Mouse (Mus musculus) CH12F3 (cell line): ENCODE data around the gene Cmah.

Source experiments
- in situ Hi-C: fragments of 300-500 bp; cut with MboI; formaldehyde crosslinking; loops from 2 replicates; pipeline ENCODE4 v1.14.3; 2020; ENCODE audit warnings: low sequenced_read_pairs

The Cmah gene

DNA sequence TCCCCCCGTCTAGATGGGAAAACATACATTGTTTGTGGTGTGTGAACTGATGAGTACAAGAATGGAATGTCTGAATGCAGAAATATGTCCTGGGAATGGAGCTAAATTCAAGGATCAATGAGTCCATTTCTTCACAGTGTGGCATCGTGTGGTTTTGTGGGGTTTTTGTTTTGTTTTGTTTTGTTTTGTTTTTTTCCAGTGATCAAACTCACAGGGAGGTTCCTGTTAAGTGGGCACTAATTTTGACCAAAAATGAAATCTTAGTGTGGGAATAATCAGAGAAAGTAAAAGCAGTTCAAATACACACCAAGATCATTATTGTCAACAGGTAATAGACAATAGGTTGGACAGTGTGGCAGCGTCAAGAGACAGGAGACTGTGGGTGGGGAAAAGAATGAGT lies 174.7 kb downstream of the Cmah start:
- in situ Hi-C loops = no loop called here

DNA sequence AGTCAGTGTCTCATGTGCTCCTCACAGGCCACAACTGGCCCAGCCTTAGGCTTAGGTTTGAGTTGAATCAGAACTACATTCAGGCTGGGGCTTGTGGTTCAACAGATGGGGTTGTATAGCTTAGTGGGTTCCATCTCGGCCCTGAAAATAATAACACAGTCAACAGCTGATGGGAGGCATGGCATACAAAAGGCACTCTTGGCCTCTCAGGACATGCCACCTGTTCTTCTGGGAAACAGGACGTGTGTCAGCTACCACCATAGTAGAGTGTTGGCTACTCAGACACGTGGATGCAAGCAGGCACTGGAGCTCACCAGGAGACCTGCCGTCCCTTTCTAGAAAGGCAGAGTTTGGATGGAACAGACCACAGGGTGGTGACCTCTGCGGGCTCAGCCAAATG lies 178.6 kb downstream of the Cmah start:
- in situ Hi-C loops = no loop called here

DNA sequence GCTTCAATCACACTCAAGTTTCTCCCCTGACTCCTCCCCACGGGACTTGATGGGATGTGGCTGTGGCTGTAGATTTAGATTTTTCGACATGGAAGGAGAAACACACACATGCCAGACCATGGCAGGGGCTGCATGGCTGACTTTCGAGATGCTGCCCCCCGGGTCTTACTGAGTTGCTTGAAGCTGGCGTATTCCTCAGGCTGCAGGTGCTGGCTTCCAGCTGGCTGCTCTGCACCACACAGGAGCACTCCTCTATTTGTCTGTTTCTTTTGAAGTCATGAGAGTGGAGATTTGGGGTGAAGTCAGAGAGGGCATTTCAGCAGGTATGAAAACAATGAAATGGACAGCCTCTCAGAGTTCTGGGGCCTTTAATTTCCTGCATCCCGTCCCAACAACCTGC lies 180.0 kb downstream of the Cmah start:
- in situ Hi-C loops = no loop called here

DNA sequence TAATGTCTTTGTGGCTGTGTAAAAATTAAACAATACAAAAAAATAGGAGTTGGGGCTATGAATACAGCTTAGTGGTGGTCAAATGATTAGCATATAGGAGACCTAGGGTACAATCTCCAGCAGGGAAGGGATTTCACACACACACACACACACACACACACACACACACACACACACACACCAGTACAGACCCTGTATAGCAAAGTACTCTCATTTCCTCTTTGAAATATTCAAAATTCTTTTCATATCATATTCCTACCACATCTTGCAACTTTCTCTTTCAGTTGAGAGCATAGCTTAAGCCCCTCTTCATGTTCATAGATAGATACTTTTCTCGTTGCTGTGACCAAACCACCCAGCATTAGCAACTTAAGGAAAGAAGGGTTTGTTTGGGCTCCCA lies 181.7 kb downstream of the Cmah start:
- in situ Hi-C loops = no loop called here

DNA sequence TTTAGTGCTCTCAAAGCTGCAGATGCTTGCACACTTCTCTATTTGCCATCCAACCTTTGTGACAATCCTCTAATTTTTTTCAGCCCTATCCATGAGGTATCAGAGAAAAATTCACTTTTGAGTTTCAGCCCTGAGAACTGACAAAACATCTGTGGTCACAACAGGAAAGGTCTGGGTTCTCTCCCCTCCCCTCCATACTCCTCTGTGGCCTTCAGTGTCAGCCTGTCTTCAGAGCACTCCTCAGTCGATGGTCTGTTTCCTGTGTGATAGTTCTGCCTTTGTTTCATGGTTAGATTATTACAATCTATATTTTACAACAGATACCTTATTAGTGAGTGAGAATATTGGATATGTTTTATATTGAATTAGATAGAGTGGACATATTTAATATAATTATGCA lies 184.2 kb downstream of the Cmah start:
- in situ Hi-C loops = no loop called here

DNA sequence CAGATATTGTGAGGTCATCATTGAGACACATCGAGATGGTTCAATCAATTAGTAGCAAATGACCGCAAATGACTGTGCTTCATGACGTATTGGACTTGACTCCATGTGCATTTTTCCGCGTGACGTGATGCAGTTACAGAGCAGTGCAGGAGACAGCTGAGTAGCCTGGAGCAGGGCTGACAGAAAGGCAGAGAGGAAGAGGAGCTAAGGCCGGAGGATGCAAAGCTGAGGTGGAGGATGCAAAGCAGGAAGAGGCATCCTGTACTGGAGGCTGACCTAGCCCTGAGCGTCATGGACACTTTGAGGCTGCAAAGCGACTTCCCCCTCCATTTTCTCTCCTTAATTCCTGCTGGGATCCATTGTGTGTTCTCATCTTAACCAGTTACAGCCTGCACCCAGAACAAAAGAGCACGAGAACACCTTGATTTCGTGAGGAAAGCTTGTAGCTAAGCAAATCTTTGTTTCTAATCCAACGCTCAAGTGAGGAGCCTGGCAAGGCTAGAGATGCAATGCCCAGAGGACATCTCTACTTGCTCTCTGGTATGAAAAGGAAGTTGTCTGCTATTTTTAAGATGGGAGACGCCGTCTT lies 184.8 kb downstream of the Cmah start:
- in situ Hi-C loops = no loop called here

DNA sequence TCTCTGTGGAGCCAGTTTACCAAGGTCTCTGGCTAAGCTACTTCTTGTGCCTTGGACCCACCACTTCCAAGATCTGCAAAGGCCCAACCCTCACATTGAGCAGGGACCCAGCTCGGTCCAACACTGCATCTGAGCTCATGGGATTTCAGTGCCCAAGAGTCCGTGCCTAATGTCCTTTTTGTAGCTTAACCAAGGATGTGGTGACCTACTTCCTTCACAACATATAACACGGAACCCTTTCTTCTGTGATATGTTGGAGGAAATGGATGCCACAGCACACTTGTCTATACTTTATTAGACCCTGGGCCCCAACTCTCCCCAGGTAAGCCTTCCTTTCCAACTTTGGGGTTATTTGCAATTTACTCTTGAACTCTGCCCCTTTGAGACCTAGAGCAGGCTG lies 186.5 kb downstream of the Cmah start:
- in situ Hi-C loops = no loop called here

DNA sequence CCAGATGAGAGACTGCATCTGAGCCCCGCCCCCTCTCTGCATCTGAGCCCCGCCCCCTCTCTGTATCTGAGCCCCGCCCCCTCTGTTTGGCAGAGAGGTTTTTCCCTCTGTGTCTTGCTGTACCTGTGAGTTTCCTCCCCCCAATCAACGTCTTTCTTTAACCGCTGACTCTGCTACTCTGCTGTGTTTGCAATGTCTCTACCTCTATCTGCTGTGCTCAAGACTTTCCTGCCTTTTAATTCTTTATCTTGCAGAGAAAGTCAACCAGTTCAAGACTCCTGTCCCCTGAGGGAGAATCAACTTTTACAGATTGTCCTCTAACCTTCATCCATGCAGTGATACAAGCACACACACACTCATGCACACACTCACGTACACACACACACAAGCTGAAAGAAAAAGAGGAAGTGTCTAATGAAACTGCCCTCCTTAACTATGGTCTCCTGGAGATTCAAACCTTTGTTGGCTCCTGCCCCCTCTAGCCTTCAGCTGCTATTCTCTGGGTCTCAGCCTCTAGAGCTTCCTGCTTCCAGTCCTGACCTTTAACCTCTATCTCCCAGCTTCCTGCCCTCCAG lies 188.0 kb downstream of the Cmah start:
- in situ Hi-C loops = no loop called here

DNA sequence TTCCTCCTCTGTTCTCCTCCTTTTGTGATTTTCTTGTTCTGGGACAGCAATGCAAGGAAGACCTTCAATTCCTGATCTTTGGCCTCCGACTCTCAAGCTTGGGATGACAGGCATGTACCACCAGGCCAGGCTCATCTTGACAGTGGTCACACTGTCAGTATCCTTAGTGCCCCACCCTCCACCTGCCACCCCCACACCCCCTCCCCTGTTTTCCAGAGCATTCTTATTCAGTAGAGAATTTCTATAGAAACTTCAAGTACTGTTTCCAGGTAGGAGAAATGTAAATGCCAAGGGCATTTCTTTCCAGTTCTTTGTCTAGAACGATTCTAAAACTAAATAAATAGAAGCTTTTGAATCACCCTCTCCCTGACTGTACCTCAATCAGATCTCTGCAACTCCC lies 190.6 kb downstream of the Cmah start:
- in situ Hi-C loops = no loop called here

DNA sequence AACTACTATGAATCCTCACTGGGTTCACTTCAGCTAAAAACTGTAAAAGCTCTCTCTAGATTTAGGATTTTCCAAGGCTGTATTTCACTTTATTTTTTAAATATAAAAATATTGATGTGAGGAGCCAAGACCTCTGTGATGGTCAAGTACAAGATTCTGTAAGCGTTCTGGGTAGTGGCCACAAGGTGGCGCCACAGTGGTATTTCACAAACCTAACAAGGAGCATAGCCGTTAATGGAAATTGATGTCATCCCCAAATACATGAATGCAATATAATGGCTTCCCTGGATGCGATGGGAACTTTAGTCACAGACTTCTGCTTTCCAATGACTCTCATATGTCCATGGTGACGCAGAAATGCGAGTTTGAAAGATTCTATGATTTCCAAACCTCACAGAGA lies 191.7 kb downstream of the Cmah start:
- in situ Hi-C loops = no loop called here

DNA sequence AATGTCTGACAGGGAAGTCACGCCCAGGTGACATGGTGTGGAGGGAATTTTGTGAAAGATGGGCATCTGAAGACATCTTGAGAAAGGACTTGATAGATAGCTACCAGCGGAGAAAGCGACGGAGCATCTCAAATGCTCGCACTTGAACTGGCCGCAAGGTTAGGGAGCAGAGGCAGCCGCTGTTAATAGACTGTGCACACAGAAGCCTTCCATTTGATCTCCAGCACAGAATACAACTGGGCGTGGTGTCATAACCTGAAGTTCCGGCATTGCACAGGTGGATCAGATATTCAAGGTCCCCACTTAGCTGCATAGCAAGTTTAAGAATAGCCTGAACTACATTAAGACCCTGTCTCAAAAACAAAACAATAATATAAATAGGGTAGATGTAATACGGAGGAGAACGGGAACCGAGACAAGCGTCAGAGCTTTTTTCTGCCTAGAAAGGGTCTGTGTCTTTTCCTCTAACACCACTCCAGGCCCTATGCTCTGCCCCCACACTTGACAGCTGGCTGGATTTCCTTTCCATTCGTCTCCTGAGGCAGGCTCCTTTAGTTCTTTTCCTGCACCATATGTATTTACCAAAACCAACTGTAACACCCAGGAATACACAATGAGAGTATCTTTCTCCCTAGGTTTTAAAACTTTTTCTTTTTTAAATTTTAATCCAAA lies 192.9 kb downstream of the Cmah start:
- in situ Hi-C loops = no loop called here

DNA sequence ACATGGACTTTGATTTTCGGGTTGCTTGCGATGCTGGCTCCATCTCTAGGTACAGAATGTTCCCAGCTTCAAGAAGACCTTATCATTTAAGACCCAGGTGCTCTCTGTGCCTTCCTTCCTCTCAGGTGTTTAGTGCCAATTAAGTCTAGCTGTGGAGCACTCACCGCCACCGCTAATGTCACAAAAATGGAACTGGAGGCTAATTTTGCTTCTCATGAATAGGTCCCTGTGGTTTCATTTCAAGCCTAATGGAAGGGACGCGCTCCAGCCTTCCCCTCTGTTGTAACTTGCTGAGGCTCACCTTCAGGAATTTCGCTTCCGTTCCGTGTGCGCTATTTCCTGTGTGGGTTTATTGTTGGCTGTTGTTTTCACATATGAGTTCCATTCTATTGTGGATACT lies 193.6 kb downstream of the Cmah start:
- in situ Hi-C loops = no loop called here

DNA sequence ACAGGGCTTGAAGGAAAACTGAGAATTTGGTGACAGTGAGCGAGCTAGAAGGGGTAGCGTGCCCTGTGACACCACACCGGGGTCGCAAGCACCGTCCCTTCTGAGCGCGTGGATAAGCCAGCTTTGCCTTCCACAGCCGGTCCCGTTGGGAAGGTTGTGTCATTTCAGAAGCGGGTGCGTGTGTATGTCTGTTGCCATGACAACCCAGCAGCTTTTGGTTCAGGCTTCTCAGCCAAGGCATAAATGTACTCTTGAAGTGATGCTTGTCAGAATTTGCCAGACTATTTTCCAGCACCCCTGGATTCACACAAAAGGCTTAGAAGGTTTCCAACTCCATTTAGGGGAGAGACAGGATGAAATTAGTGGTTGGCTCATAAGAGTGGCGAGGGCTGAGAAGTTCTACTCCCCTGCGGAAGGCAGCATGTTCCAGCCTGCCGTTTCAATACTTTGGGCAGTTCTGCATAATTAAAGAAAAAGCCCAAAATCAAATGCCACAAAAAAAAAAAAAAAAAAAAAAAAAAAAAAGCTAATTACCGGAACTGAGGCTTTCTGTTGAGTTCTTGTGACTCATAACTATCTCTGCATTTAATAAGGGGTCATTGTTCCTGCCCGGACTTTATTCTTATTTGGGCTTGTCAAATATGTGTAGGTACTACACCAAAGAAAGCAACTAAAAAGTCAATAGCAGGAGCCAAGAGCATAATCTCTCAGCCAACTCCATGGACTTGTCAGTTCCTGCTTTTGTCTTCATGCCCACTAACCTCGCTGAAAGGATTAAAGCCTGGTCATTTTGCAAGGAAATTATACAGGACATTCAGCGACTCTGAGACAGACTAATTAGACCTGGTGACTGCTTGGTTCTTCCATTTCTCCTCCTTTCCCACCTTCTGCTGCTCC lies 194.5 kb downstream of the Cmah start:
- in situ Hi-C loops = no loop called here

DNA sequence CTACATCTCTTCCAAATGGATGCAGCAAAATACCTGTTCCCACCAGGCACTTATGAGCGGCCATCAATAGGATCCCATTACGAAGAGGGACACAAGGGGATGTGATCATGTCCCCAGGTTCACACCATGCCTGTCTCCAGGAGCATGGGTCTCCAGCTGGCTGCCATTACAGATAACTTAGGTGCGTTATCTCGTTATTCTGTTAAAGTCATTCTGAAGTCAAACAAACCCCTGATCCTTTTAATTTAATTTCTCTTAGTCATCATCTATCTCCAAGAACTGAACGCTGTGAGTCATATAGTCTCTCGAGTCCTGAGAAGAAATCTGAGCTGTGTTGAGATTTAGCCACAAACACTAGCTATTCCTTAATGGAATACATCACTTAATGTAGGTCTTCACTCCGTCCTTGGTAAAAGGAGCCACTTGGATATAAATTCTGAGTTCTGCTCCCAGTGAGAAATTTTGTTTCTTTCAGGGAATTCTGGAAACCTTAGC lies 195.2 kb downstream of the Cmah start:
- in situ Hi-C loops = no loop called here

DNA sequence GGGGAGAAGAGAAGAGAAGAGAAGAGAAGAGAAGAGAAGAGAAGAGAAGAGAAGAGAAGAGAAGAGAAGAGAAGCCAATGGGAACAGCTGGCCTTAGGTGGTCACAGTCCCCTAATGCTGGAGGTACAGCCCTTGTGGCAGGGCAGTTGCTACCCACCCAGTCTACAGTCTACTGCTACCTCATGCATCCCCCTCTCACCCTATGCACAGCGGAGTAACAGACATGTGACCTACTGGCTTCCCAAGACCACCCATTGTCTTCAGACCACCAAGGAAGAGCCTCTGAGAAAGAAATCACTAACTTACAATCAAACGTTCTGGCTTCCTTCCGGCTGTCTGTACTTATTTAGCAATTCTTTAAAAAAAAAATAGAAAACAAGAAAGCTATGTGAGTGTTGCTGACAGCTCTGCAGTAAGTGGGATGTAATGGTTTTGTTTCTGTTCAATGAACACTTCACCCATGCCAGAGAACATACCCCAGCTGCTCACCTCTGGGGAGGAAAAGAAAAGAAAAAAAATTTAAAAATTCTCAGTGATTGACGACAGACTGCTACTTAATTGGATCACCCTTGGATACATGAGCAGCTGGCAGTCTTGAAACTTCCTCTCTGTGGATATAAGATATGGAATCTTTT lies 196.5 kb downstream of the Cmah start:
- in situ Hi-C loops = no loop called here

DNA sequence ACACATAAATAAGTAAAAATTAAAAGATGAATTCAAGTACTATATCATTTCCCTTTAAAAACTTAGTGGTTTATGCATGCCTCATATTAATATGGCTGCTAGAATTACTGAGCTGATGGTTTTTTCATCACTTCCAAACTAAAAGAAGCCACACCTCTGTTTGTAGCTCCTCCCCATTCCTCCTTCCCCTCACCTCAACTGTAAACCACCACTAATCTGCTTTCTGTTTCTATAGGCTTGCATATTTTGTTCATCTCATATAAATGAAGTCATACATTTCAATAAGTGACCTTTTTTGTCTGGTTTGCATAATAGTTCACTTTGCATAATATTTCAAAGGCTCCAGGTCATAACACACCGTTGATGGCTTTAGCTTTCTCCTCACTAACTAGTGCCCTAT lies 197.3 kb downstream of the Cmah start:
- in situ Hi-C loops = no loop called here

DNA sequence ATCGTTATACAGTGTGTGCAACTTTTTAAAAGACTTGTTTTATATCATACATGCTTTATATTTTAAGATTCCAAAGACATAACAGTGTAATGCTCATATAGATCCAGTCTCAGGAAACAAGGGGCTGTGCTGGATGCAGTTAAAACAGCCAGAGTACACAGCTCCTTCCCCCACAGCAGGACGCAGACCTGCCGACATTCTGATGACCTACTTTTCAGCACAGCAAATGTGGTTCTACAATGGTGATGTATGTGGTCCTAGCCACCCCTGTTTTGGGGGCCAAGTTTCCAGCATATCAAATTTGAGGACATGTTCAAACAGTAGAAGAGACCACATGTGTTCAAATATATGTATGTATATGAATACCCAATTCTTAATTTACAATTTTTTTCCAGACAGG lies 198.3 kb downstream of the Cmah start:
- in situ Hi-C loops = no loop called here

DNA sequence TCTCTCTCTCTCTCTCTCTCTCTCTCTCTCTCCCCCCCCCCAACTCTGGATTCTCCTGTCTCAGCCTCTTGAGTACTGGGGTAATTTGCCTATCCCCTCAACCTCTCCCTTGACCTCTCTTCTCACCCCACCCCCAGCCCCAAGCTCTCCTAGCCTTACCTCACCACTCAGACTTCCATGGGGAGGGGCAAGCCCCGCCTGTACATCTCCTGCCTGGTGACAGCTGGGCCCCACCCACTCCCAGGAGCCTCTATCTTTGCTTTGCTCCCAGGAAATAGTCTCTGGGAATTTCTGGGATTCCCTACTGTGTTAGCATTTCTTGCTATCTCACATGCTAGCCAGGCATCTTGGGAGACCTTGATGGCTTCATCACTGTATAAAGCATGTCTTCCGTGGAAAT lies 199.7 kb downstream of the Cmah start:
- in situ Hi-C loops = no loop called here
